Mouse (Mus musculus) kidney, embryonic 14.5 days (tissue): ENCODE measurements around the gene Cib4. TPM values are rescaled to one million over a fixed set of nuclear protein-coding genes. Genes with fewer than 3 reads are reported as not detected.

Experiments used
- ATAC-seq: fragments of 200-750 bp; cut with Nextera tagmentation; 2 replicates; pipeline ENCODE4 v1.8.0; 2017; ENCODE audit warnings: moderate number of reproducible peaks, mild to moderate bottlenecking, moderate TSS enrichment, moderate library complexity; ENCODE audit not compliant: low FRiP score, low TSS enrichment
- H3K27ac ChIP-seq: fragments of 300-500 bp; sonication (generic); 2 replicates; pipeline ENCODE4 v1.5.1; 2014; ENCODE audit warnings: low read depth, mild to moderate bottlenecking, low read length, moderate library complexity, mixed read lengths
- H3K27me3 ChIP-seq: fragments of 300-500 bp; sonication (generic); 2 replicates; pipeline ENCODE4 v1.6.1; 2014; ENCODE audit warnings: mild to moderate bottlenecking, low read length; ENCODE audit not compliant: control insufficient read depth, insufficient read depth
- H3K36me3 ChIP-seq: fragments of 300-500 bp; sonication (generic); 2 replicates; pipeline ENCODE4 v1.6.1; 2014; ENCODE audit warnings: low read length, mixed read lengths; ENCODE audit not compliant: control insufficient read depth, insufficient read depth
- H3K4me1 ChIP-seq: fragments of 300-500 bp; sonication (generic); 2 replicates; pipeline ENCODE4 v1.6.1; 2014; ENCODE audit warnings: low read length, mixed read lengths; ENCODE audit not compliant: control insufficient read depth, insufficient read depth
- H3K4me2 ChIP-seq: fragments of 300-500 bp; sonication (generic); replicated peaks from 2 replicates; pipeline ENCODE4 v1.6.1; 2014; ENCODE audit warnings: low read depth, mild to moderate bottlenecking, low read length
- H3K4me3 ChIP-seq: fragments of 300-500 bp; sonication (generic); 2 replicates; pipeline ENCODE4 v1.5.1; 2014; ENCODE audit warnings: mild to moderate bottlenecking, low read length
- H3K9ac ChIP-seq: fragments of 300-500 bp; sonication (generic); 2 replicates; pipeline ENCODE4 v1.6.1; 2014; ENCODE audit warnings: low read depth, mild to moderate bottlenecking, low read length, moderate library complexity
- H3K9me3 ChIP-seq: fragments of 300-500 bp; sonication (generic); 2 replicates; pipeline ENCODE4 v1.6.1; 2016; ENCODE audit warnings: low read length; ENCODE audit not compliant: control insufficient read depth
- WGBS: fragments of 180-500 bp; shearing (Covaris S2); extraction: QIAGEN DNeasy Blood & Tissue Kit; methylation state at CpG from one replicate; pipeline ENCODE4 v1.1.7; 2014; 5-methylcytosine and 5-hydroxymethylcytosine counted together
- polyA plus RNA-seq: library from polyadenylated mRNA; unstranded; fragments of >200 nt; fragmentation: Nextera tagmentation; extraction: Ambion mirVana; gene quantifications from 2 replicates; pipeline ENCODE4 v1.2.1, GENCODE M21; 2014

Cib4 gene
- polyA plus RNA-seq: not detected in 2 replicates

- 45% methylated on average over 2 of the region's 2 CpGs for WGBS
- Histone ChIP-seq H3K4me3 (no peak within 1 kb of the TSS), H3K27me3 (no peaks in the 10 kb centered on the region), H3K36me3 (no peaks in the 10 kb centered on the region), H3K9me3 (no peaks in the 10 kb centered on the region), H3K4me2 (no peak within 1 kb of the TSS), H3K9ac (no peak within 1 kb of the TSS), H3K27ac (no peak within 1 kb of the TSS), H3K4me1 (no peaks in the 10 kb centered on the region)
- ATAC-seq: no peak
Observed at GRCm38 (mm10) chr5:30545698-30546097, at the start of gene Cib4. Cib4 (minus strand) TSS chr5:30545836.

- Histone ChIP-seq H3K4me2 (no peak overlapping the region), H3K9ac (no peak overlapping the region), H3K4me3 (no peak overlapping the region), H3K27ac (no peak overlapping the region), H3K9me3 (no peaks in the 10 kb centered on the region), H3K27me3 (peaks cover 11% of the 10 kb centered on the region), H3K36me3 (no peaks in the 10 kb centered on the region), H3K4me1 (no peaks in the 10 kb centered on the region)
- WGBS: 51% methylated on average over 6 of the region's 6 CpGs
- no peak for ATAC-seq
Observed at GRCm38 (mm10) chr5:30594953-30595560, 49.4 kb upstream of the Cib4 start.

GRCm38 (mm10) chr5:30593811-30594504 lies 48.3 kb upstream of the Cib4 start:
- H3K9me3 ChIP-seq: no peaks in the 10 kb centered on the region
- 37% methylated on average over 10 of the region's 10 CpGs for WGBS
- no peaks in the 10 kb centered on the region for H3K36me3 ChIP-seq
- no peak for ATAC-seq
- no peak overlapping the region for H3K27ac ChIP-seq
- peaks cover 21% of the 10 kb centered on the region for H3K27me3 ChIP-seq
- no peak overlapping the region for H3K4me2 ChIP-seq
- H3K4me3 ChIP-seq: no peak overlapping the region
- peaks cover 1% of the 10 kb centered on the region; the same call in 1 of the 2 replicates for H3K4me1 ChIP-seq
- no peak overlapping the region for H3K9ac ChIP-seq

- H3K36me3 ChIP-seq: no peaks in the 10 kb centered on the region
- H3K27ac ChIP-seq: no peak overlapping the region
- peaks cover 7% of the 10 kb centered on the region for H3K4me1 ChIP-seq
- no peaks in the 10 kb centered on the region for H3K9me3 ChIP-seq
- no peak overlapping the region for H3K4me3 ChIP-seq
- peaks cover 24% of the 10 kb centered on the region for H3K27me3 ChIP-seq
- no peak overlapping the region for H3K9ac ChIP-seq
- no peak overlapping the region for H3K4me2 ChIP-seq
- no peak for ATAC-seq
- 77% methylated on average over 11 of the region's 11 CpGs for WGBS
Observed at GRCm38 (mm10) chr5:30593360-30593759, 47.7 kb upstream of the Cib4 start.

GRCm38 (mm10) chr5:30592279-30592980 lies 46.8 kb upstream of the Cib4 start:
- Histone ChIP-seq H3K4me1 (peaks cover 9% of the 10 kb centered on the region), H3K4me3 (no peak overlapping the region), H3K9ac (no peak overlapping the region), H3K9me3 (no peaks in the 10 kb centered on the region), H3K27ac (no peak overlapping the region), H3K36me3 (no peaks in the 10 kb centered on the region), H3K27me3 (peaks cover 30% of the 10 kb centered on the region), H3K4me2 (no peak overlapping the region)
- WGBS: 80% methylated on average over 11 of the region's 11 CpGs
- no peak for ATAC-seq

- Histone ChIP-seq H3K9me3 (no peaks in the 10 kb centered on the region), H3K4me1 (peaks cover 9% of the 10 kb centered on the region), H3K36me3 (no peaks in the 10 kb centered on the region), H3K4me2 (no peak overlapping the region), H3K27ac (no peak overlapping the region), H3K9ac (no peak overlapping the region), H3K27me3 (peaks cover 30% of the 10 kb centered on the region), H3K4me3 (no peak overlapping the region)
- ATAC-seq: no peak
- 68% methylated on average over 8 of the region's 8 CpGs for WGBS
Observed at GRCm38 (mm10) chr5:30591786-30592185, 46.1 kb upstream of the Cib4 start.

GRCm38 (mm10) chr5:30591205-30591731 lies 45.6 kb upstream of the Cib4 start:
- ATAC-seq: no peak
- Histone ChIP-seq H3K27me3 (peaks cover 30% of the 10 kb centered on the region), H3K4me1 (peaks cover 9% of the 10 kb centered on the region), H3K9ac (no peak overlapping the region), H3K9me3 (no peaks in the 10 kb centered on the region), H3K4me3 (no peak overlapping the region), H3K36me3 (no peaks in the 10 kb centered on the region), H3K27ac (no peak overlapping the region), H3K4me2 (no peak overlapping the region)
- 65% methylated on average over 5 of the region's 5 CpGs for WGBS

- no peak for ATAC-seq
- H3K27me3 ChIP-seq: peaks cover 30% of the 10 kb centered on the region
Observed at GRCm38 (mm10) chr5:30590231-30590630, 44.6 kb upstream of the Cib4 start.

More at GRCm38 (mm10) chr5:30590231-30590630, 44.6 kb upstream of the Cib4 start:
- 0 out of 2 replicates have a peak overlapping the region, but pooled peaks have one; percentile 8 for H3K4me2 ChIP-seq
- H3K4me1 ChIP-seq: peaks cover 9% of the 10 kb centered on the region
- no peaks in the 10 kb centered on the region for H3K9me3 ChIP-seq
- H3K36me3 ChIP-seq: no peaks in the 10 kb centered on the region
- 68% methylated on average over 5 of the region's 5 CpGs for WGBS
- no peak overlapping the region for H3K4me3 ChIP-seq
- no peak overlapping the region for H3K27ac ChIP-seq
- H3K9ac ChIP-seq: no peak overlapping the region
